Mouse (Mus musculus) heart, embryonic 15.5 days (tissue): ENCODE data around the gene Cyp2d10. TPM values are rescaled to one million over a fixed set of nuclear protein-coding genes. Genes with fewer than 3 reads are reported as not detected.
A peak's percentile ranks its signal among the peaks of the same experiment; 100 is the strongest.

ENCODE experiments used
- ATAC-seq: fragments of 200-750 bp; cut with Nextera tagmentation; replicated peaks from 2 replicates; pipeline ENCODE4 v1.8.0; 2017; ENCODE audit warnings: low read depth, moderate TSS enrichment; ENCODE audit not compliant: insufficient number of reproducible peaks, insufficient read depth, low FRiP score
- H3K27ac ChIP-seq: fragments of 300-500 bp; sonication (generic); 2 replicates; pipeline ENCODE4 v1.5.1; 2015; ENCODE audit warnings: mild to moderate bottlenecking, inconsistent platforms
- H3K27me3 ChIP-seq: fragments of 300-500 bp; sonication (generic); 2 replicates; pipeline ENCODE4 v1.6.1; 2015; ENCODE audit warnings: inconsistent platforms
- H3K36me3 ChIP-seq: fragments of 300-500 bp; sonication (generic); 2 replicates; pipeline ENCODE4 v1.6.1; 2015; ENCODE audit warnings: mild to moderate bottlenecking, inconsistent platforms
- H3K4me1 ChIP-seq: fragments of 300-500 bp; sonication (generic); replicated peaks from 2 replicates; pipeline ENCODE4 v1.6.1; 2015; ENCODE audit warnings: inconsistent platforms
- H3K4me2 ChIP-seq: fragments of 300-500 bp; sonication (generic); 2 replicates; pipeline ENCODE4 v1.6.1; 2015; ENCODE audit warnings: inconsistent platforms, mild to moderate bottlenecking, moderate library complexity
- H3K4me3 ChIP-seq: fragments of 300-500 bp; sonication (generic); 2 replicates; pipeline ENCODE4 v1.5.1; 2015; ENCODE audit warnings: mild to moderate bottlenecking, inconsistent platforms
- H3K9ac ChIP-seq: fragments of 300-500 bp; sonication (generic); 2 replicates; pipeline ENCODE4 v1.6.1; 2015; ENCODE audit warnings: mild to moderate bottlenecking, inconsistent platforms
- H3K9me3 ChIP-seq: fragments of 300-500 bp; sonication (generic); replicated peaks from 2 replicates; pipeline ENCODE4 v1.6.1; 2016; ENCODE audit warnings: inconsistent platforms
- WGBS: fragments of 180-500 bp; shearing (Covaris S2); methylation state at CpG from one replicate; pipeline ENCODE4 v1.1.7; 2015; ENCODE audit warnings: mixed read lengths; 5-methylcytosine and 5-hydroxymethylcytosine counted together
- microRNA-seq: library from miRNA; unstranded; fragments of <30 nt; microRNA quantifications from one replicate; pipeline ENCODE4, GENCODE M21; 2016
- polyA plus RNA-seq: library from polyadenylated mRNA; unstranded; fragments of >200 nt; fragmentation: Nextera tagmentation; extraction: Ambion mirVana; gene quantifications from 2 replicates; pipeline ENCODE4 v1.2.1, GENCODE M21; 2015

Gene Cyp2d10
- polyA plus RNA-seq, 1 experiment from 2014 or later = not detected

- H3K4me1 ChIP-seq = peaks cover 29% of the 10 kb centered on the region
These were observed 53.3 kb downstream of the Cyp2d10 start for GRCm38 (mm10) chr15:82353745-82354113.

DNA sequence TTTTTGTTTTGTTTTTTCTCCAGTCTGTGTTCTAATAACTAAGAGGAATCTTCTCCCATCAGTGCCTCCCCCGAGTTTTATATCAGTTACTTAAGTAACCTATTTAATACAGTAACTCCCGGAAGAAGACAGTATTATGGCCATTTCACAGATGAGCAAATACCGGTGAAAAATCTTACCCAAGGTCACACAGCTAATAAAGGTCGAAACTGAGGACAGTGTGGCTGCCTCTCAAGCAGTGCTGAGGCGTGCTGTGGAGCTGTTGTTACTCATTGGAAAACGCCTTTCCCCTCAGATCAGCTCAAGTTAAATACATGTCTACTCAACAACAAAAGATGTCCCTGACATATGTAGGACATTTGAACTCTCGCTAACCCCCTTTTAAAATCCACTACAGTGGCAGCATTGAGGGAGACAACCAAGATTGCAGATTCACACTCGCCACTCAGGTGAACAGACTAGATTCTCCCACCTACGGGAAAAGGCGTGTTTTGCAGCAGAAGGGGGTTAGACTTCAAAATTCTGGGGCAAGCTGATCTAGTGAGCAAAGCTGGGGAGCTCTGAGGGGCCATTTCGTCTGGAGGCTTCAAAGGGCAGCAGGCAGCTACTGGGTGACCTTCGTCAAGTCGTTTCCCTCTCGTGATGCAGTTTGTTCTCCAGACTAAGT is 53.8 kb downstream of the Cyp2d10 start:
- Histone ChIP-seq H3K27me3 (no peaks in the 10 kb centered on the region), H3K4me3 (peak overlapping the region; percentile 88), H3K4me2 (peak overlapping the region; percentile 81), H3K4me1 (peaks cover 24% of the 10 kb centered on the region), H3K9me3 (no peaks in the 10 kb centered on the region), H3K27ac (peak overlapping the region; percentile 90), H3K36me3 (peaks cover 30% of the 10 kb centered on the region), H3K9ac (peak overlapping the region; percentile 98)
- 20% methylated on average over 14 of the region's 14 CpGs for WGBS
- no peak for ATAC-seq

More at GRCm38 (mm10) chr15:82353745-82354113, 53.3 kb downstream of the Cyp2d10 start:
- WGBS = 0% methylated on average over 23 of the region's 23 CpGs
- Histone ChIP-seq H3K9ac (peak overlapping the region; percentile 98), H3K9me3 (no peaks in the 10 kb centered on the region), H3K36me3 (peaks cover 25% of the 10 kb centered on the region), H3K4me2 (peak overlapping the region; percentile 81), H3K27me3 (no peaks in the 10 kb centered on the region), H3K4me3 (peak overlapping the region; percentile 88), H3K27ac (peak overlapping the region; percentile 90)
- ATAC-seq = peak; percentile 37

Small RNA genes lying within 50 kb of the gene (microRNA-seq; reads per million reads assigned to microRNA genes)
- not detected for gene Gm25990
- gene Gm27331 = not detected
- not detected for gene Gm27622
- gene Mir7684 = not detected

Other genes starting within 250 kb of the Cyp2d10 start
- gene Shisa8, start 194.4 kb downstream of the Cyp2d10 start, polyA plus RNA-seq = 0.22 and 0.25 TPM in 2 replicates
- not detected in 2 replicates for gene Tnfrsf13c, start 182.8 kb downstream of the Cyp2d10 start, polyA plus RNA-seq
- gene Cenpm, start 162.4 kb downstream of the Cyp2d10 start, polyA plus RNA-seq = 54.0 and 55.7 TPM in 2 replicates
- gene 1500009C09Rik, start 154.8 kb downstream of the Cyp2d10 start, polyA plus RNA-seq = not detected in 2 replicates
- 3.4 and 5.2 TPM in 2 replicates for gene Sept3, start 132.3 kb downstream of the Cyp2d10 start, polyA plus RNA-seq
- gene Wbp2nl, start 108.2 kb downstream of the Cyp2d10 start, polyA plus RNA-seq = 0.13 and 0.23 TPM in 2 replicates
- 39.1 and 52.3 TPM in 2 replicates for gene Naga, start 68.3 kb downstream of the Cyp2d10 start, polyA plus RNA-seq
- gene Pheta2, start 68.3 kb downstream of the Cyp2d10 start, polyA plus RNA-seq = 6.3 and 11.5 TPM in 2 replicates
- gene Smdt1, start 68.2 kb downstream of the Cyp2d10 start, polyA plus RNA-seq = 334 and 337 TPM in 2 replicates
- gene Ndufa6, start 52.9 kb downstream of the Cyp2d10 start, polyA plus RNA-seq = 483 and 678 TPM in 2 replicates
- gene Cyp2d22, start 26.9 kb downstream of the Cyp2d10 start, polyA plus RNA-seq = 12.3 and 14.2 TPM in 2 replicates
- not detected in 2 replicates for gene Cyp2d11, start 13.2 kb downstream of the Cyp2d10 start, polyA plus RNA-seq
- gene Cyp2d9, start 26.2 kb upstream of the Cyp2d10 start, polyA plus RNA-seq = not detected in 2 replicates
- not detected in 2 replicates for gene Cyp2d12, start 147.9 kb upstream of the Cyp2d10 start, polyA plus RNA-seq
- not detected in 2 replicates for gene Cyp2d34, start 213.8 kb upstream of the Cyp2d10 start, polyA plus RNA-seq